Mouse (Mus musculus) B cell, adult 2 months (primary cell): Measurements from ENCODE around the gene Leng8.
A peak's percentile ranks its signal among the peaks of the same experiment; 100 is the strongest.

Experiments
- DNase-seq, 2 experiments: peaks; one replicate each; pipeline ENCODE4 v3.0.0; 2022

Gene Leng8

DNA sequence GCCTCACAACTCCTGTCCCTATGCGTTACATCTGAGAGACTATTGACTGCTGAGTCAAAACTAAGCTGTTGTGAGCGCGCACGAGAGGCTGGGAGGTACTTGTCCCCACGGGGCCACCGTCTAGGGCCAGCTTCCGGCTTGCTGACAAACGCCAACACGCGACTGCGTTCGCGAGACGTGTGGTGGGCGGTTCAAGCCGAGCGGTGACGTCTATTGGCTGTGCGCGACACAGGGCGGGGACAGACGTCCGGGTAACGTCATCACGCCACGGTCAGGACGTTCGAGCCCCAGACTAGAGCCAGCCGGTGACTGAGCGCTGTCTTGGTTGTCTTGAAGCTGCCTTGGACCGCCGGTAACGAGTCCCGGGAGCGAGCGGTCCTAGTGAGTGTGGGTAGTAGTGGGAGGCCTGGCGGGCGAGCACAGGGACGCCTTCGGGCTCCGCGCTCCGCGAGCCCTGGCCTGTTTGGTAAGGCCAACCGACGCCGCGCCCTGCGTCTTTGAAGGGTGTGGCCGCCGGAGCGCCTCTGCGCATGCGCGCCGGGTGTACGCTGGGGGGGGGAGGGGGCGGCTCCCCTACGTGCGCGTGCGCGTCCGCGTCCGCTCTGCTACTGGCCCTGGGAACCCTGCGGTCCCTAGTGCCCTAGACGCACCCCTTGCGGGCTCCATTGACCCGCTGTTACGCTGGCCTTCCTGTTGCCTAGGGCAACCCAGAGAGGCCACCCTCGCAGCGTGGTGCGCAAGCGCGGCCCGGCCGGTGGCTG is at the start of gene Leng8:
Gene Leng8 (plus strand): TSS at position 269 of the 761 bp plus-strand sequence.
- DNase-seq, result peak; percentile 98 to 99

DNA sequence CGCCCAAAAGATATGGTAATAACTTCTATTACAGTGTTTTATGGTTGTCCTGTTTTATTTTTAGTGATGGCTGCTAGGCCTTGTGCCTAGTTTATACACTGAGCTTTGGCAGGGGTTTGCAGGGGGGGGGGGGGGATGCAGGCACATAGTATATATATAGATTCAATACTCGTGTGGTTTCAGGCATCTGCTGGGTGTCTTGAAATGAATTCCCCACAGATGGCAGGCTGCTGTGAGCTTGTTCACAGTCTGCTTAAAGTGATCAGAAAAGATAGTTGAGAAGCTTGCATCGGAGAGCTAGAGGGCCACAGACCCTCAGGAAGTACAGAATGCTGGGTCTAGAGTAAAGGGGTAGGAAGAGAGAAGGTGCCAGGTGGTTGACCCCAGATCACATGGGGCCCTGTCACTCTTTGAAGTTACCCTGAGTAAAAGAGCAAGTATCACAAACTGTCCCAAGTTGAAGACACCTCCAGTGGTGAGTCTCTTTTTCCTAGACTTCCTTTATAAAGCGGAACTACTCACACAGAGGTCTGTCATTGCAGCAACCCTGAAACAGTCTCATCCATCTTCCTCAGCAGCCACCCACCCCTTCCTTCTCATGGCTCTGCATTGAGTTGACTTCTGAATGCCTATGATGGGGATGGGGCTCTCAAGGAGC is 49.5 kb upstream of the Leng8 start:
- DNase-seq, result peak; percentile 24 to 33

DNA sequence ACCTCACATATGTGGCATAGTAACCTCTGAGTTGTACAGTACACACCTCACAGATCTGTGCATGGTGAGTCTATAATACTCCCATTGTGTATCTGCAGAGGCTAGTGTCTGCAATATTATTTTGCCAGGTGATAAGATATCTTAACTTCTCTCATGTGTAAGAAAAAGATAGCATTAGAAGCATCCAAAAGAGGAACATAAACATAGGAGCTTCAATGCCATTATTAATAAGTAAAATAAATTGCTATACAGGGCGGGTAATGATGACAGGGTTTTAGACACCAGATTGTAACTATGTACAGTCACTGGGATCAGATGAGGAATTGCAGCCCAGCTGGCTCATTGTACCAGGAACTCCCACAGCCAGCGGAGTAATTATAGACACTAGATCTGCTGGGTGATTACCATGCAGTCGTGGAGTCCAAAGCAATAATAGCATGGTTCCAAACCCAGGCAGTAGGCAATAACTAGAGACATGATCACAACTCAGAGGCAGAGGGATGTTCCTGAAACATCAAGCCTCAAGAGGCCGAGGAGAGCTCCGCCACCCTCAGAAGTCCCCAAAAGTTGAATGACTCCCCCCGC is 48.9 kb upstream of the Leng8 start:
- no peak for DNase-seq

DNA sequence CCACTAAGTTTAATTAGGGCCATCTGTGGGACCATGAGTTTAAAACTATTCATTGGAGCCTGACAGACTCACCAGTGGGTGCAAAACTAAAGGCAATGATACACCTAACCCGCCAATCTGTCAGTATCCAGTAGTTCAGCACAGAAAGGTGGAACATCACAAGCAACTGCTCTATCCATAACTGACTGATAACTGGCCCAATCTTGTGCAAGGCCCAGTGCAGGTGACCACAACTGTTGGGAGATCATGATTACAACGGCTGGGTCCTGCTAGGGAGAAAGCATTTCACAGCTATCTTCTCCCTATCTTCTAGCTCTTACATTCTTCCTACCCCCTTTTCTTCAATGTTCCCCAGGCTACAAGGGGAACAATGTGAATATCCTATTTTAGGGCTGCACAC is 48.2 kb upstream of the Leng8 start:
- no peak for DNase-seq

DNA sequence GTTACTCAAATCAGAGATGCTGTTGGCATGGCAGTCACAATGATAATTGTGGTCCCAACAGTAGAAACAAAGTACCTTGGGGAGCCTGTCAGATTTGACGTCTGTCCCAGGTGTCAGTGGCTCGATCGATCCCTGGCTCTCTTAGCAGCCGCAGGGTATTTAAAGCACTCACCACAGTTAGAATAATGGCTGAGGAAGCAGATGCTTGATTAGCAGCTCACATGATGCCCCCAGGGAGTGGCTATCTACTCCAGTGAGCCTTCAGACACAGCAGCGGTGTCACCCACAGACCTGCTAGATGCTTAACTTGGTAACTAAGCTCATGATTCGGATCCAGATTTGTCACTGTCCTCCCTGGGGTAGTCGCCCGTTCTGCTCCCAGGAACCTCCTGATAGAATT is 45.7 kb upstream of the Leng8 start:
- peak; percentile 74 to 80 for DNase-seq

DNA sequence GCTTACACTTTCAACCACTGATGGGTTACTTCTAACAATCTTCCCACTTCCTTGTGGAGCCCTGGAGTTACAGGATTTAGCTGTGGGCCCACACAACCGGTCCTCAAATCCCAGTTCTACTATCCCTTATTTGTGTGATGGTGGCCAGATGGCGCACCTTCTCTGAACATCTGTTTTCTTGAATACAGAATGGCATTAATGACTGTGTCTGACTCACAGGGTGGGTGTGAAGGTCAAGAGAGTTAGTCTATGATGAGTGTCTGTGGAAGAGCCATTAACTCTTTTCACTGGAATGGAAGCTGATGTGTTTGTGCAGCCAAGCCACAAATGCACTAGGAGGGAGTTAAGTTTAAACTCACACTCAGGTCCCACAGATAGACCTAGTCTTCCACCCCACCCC is 38.5 kb upstream of the Leng8 start:
- DNase-seq, result no peak

DNA sequence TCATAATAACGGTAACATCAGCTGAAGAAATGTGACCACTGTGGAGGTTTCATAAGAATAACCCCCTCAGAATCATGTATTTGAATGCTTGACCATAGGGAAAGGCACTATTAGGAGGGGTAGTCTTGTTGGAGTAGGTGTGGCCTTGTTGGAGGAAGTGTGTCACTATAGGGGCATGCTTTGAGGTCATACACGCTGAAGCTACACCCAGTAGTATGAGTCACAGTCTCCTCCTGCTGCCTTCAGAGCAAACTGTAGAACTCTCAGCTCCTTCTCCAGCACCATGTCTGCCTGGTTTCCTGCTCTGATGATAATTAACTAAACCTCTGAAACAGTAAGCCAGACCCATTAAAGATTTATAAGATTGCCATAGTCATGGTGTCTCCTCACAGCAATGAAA is 38.0 kb upstream of the Leng8 start:
- DNase-seq, result no peak

DNA sequence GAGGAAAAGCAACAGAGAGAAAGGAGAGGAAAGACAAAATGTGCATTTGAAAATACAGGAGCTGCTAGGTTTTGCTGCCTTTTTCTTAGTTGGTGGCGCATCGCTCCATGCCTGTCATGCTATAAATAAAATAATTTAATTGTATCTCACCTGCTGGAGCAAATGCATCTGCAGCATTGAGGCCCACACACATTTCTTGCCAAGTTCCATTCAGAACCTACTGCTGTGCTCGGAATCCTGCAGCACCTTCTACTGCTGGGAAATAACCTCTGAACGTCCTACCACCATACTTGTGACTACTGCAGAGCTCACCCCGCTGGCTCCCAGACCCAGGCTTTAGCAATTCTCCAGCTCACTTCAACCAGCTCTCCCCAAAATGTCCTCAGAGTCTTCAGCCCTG is 35.7 kb upstream of the Leng8 start:
- no peak for DNase-seq

DNA sequence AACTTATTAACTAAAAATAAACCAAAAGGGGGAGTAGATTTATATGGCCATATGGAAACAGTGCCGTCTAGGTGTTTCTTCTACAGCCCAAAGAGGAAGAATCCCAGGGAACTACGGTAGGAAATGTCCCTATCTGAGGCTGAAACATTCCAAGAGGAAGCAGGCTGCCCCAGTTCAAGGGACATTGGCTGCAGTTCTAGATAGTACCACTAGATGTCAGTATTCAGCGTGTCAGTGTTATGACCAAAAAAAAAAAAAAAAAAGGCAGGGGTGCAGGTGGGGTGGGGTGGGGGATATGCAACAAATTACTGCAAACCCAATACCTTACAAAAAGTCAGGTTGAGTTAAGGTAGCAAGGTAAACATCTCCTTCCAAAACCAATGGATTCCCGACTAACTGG is 33.4 kb upstream of the Leng8 start:
- DNase-seq, result peak; percentile 31 to 42

DNA sequence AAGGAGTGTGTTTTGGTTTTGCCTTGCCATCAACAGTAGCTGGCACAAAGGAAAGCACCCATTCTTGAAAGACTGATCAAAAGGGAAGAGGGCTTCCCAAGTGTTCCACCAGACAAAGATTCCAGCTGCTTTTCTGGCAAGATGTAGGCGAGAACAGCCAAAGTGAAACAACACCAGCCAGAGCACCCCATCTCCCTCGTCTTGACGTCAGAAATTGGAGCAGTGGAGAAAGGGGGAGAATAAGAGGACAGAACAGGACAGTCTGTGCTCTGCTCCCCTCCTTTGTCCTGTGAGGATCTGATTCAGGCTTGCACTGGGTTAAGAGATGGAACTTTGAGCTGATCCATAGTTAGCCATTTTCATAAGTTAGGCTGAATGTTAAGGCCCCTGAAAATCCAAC is 25.1 kb upstream of the Leng8 start:
- no peak for DNase-seq

DNA sequence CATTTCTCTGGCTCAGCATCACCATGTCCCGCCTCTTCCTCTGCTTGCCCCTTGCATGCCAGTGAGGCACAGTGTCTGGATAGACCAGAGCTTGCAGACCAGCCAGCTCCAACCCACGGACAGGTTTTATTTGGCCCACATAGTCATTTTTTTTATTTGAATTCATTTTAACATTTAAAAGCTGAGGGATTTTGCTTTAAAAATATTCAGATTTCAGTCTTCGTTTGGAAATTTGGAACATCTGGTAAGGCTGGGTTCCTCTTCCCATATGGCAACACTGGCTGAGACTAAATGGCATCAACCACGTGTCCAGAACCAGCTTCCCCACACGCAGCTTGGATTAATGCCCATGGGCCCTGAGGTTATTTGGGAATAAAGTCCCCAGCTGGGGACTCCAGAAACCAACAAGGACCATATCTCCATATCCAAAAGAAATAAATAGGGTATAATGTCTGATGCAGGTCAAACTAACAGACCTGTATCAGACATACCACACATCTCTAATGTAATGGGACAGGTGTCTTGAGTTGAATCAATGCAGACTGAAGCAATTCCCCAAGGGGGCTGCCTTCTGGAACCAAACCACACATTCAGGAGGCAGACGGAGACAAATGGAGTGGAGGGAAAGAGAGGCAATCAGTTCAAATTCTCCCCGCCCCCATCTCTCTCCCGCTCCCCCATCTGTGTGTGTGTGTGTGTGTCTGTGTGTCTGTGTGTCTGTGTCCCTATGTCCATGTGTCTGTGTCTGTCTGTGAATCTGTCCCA is 19.6 kb upstream of the Leng8 start:
- DNase-seq, result no peak

DNA sequence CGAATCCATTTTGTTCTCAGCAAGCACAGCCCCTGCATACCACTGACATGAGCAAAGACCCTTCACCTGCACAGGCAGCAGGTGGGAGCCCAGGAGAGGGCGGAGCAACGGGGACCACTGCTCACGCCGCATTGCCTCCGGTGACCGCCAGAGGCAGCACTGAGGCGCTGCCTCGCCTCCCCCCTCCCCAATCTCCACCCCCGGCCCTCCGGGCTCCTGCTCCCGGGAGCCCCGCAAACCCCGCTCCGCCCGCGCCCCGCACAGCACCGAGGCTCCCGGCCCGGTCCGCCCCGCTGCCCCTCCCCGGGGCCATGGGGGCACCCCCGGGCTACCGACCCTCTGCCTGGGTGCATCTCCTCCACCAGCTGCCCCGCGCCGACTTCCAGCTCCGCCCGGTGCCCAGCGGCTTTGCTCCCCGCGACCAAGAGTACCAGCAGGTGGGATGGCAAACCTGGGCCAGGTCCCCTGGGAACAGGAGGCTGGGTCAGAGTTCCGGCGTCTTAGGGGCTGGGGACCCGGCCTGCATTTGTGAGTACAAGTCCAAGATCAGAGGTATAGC is 17.4 kb upstream of the Leng8 start, which contains the start of gene Ttyh1:
Gene Ttyh1 (plus strand): TSS at position 65 of the 559 bp plus-strand sequence.
- peak; percentile 49 to 50 for DNase-seq

DNA sequence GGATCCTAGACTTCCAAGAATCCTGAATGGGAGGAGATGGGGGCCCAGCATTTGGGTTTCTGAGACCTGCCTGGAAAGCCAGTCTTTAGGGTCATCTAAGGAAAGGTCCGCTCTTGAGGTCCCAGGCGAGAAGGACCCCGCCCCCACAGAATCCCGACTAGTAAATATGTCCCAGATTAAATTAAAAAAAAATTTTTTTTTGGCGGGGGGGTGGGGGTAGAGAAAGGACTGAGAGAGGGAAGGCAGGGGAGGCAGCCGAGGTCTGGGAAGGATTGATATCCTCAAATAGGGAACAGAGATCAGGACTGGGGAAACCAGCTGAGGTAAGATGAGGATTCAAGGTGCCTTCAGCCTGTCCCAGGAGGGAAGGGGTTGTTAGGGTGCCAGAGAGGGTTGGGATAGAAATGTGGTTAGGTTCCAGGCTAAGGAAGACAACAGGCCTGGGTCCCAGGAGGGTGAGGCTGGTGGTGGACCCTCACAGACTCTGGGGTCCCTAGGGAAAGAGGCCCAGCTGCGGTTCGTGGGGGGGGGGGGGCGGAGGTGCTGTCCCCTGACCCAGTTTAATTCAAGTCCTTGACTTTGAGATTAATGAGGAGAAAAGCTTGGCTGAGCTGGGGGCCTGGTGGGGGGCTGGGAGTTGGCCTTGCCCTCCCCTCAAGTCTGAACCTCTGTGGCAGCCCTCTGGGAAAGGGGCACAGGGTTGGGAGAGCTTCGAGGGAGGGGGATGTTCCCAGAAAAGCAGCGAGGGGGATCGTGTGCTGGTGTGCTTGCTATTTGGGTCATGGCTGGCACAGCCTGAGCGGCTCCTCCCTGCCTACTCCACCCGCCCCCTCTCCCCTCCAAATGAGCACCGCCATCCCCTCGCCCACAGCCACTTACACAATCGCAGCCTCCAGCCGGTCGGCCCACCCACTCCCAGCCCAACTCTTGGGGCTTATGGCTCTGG is 16.6 kb upstream of the Leng8 start:
- DNase-seq, result no peak

DNA sequence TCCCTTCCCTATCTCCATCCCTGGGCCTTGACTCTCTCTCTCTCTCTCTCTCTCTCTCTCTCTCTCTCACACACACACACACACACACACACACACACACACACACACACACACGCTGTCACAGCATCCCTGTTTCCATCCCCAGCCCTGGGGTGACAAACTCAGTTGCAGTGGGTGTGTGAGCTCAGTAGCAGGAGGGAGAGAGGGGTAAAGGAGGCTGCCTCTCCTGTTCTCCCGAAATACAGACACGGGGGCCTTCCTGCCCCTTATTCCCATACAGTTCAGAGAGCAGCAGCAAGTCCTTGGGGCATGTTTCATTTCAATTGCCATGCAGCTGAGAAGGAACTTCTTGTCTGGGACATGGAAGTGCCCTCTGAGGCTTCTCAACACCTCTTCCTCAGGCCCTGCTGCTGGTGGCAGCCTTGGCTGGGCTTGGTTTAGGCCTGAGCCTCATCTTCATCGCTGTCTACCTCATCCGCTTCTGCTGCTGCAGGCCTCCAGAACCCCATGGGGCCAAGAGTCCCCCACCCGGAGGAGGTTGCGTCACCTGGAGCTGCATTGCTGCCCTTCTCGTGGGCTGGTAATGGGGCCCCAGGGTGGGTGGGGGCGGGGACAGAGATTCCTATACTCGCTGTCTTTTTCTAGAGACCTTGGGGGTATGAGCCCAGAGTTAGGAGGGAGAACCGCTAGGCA is 14.6 kb upstream of the Leng8 start:
- no peak for DNase-seq

DNA sequence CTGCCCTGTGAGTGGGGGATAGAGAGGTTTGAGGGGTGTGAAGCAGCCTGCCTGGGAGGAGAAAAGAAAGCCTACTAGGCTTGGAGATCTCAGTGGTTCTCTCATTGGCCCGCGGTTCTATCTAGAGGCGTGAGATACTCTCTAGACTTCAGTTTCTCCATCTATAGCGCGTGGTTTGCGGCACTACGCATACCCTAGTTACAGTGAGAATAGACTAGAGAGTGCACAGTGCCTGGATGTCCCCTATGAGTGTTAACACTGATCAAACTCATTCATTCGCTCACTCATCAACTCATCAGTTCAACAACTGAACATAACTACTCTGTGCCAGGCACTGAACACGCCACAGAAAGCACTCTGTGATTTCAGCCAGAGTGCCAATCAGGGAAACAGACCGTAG is 14.1 kb upstream of the Leng8 start:
- DNase-seq, result no peak

DNA sequence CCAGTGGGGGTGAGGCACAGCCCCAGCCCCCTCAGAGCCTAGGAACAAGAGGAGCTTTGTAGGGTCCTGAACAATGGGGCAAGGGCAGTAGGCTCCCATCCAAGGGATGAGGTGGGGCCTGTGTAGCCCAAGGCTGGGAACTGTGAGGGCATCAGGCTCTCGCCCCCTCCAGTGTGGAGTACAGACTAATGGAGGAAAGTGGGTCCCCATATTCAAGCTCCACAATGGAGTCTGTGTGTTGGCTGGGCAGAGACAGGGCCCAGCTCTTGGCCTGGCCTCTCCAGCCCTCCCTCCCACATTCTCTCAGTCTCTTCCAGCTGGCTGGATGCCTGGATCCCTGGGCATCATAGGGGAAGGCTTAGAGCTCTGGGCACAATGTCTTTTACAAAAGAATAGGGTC is 13.1 kb upstream of the Leng8 start:
- DNase-seq, result no peak

DNA sequence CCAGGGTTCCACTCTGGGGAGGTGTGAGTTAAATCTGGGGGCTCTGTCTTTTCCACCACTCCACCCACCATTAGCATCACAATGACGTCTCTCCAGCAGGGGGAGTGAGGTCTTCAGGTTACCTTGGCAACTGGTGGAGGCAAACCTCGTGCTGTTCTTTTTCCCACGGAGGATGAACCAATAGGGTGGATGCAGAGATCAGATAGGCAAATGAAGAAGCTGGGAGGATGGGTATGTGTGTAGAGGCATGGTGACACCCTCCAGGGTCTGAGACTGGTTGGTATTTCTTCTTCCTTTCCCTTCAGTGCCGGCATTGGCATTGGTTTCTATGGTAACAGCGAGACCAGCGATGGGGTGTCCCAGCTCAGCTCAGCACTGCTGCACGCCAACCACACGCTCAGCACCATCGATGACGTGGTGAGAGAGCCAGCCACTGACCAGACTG is 12.5 kb upstream of the Leng8 start:
- DNase-seq, result peak; percentile 68 to 78

DNA sequence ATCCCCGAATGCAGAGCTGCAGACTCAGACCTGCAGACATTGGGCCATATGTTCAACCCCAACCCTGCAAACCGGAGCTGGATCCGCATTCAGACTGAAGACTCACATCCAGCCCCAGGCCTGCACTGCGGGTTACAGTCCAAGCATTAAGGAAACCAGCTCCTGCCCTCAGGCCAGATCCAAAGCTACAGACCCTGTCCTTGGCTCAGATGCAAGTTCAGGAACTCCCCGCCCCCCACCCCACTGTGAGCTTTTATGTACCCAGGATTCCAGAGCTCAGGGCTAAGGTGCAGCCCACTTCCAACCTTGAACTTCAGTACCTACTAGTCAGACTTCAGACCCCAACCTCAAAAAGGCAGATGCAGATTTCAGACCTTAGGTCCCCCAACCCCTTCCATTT is 12.0 kb upstream of the Leng8 start:
- DNase-seq, result no peak

DNA sequence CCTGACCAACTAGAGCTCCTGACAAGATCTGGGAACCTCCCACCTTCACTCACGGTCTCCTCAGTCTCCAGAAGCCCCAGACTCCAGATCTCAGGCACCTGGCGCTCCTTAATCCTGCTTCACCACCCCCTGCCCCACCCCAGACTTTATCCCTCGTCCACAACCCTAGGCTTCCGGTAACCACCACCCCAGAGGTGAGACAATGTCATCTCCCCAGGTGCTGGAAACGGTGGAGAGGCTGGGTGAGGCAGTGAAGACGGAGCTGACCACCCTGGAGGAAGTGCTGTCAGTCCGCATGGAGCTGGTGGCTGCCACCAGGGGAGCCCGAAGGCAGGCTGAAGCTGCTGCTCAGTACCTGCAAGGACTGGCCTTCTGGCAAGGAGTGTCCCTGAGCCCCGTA is 11.5 kb upstream of the Leng8 start:
- no peak for DNase-seq

DNA sequence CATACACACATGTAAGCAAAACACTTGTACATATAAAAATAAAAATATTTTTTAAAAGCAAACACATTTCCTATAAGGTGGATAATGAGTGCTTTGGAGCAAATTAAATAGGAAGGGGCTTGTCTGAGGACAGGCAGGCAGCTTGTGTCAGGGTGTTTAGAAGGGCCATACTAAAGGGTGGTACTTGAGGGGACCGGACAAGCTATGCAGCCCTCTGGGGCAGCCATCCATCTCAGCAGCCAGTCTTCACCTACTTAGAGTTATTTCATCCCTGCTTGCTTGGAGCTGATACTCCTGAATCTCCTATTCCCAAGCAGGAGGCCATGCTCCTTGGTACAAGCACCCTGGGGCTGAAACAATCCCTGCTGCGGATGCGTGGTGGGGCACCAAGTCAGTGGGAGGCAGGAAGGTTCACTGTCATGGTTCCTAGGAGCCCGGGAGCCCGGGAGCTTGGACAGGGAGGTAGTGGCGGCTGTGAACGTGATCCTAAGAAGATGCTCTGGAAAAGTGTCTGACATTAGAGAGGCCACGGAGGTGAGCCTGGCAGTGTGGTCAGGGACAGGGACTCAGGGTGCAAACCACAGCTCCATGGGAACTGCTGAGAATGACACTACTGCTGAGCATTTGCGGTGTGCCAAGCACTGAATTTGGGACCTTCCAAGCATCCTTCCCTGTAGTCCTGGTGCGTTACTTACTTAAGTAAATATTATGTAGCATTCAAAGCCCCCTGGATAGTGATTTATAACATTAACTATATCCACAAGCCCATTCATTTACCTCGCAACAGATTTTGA is 9.7 kb upstream of the Leng8 start:
- no peak for DNase-seq
